Mouse (Mus musculus): ENCODE data around the gene Gnai1.

GRCm38 (mm10) chr5:18273291-18274284 lies 86.6 kb downstream of the Gnai1 start:
- TF ChIP-seq CTCF (IDR thresholded peaks at IDR 0.05; ENCODE audit: borderline replicate concordance, control insufficient read depth, extremely low read depth, insufficient read depth, low read length, poor library complexity) (no peak), POLR2A (IDR thresholded peaks at IDR 0.05; ENCODE audit: control insufficient read depth, extremely low read depth, insufficient read depth, low read length, poor library complexity) (no peak)
